Mouse (Mus musculus): ENCODE measurements around the gene Haghl. TPM values are rescaled to one million over a fixed set of nuclear protein-coding genes. Genes with fewer than 3 reads are reported as not detected.

The Haghl gene
- polyA plus RNA-seq, 1 experiment from 2014 or later: 7.3 TPM

GRCm38 (mm10) chr17:25735745-25736144 lies 49.7 kb downstream of the Haghl start, which contains the start of gene Mslnl:
TSS of gene Mslnl (plus strand) at chr17:25736042.
- Histone ChIP-seq H3K4me3 (replicated peaks) (no peak within 1 kb of the TSS), H3K4me2 (no peak within 1 kb of the TSS), H3K27me3 (0 out of 2 replicates have a peak, but pooled peaks cover 3% of the 10 kb centered on the region), H3K27ac (no peak within 1 kb of the TSS), H3K36me3 (no peaks in the 10 kb centered on the region; the same call in 1 of the 2 replicates), H3K9me3 (replicated peaks) (no peaks in the 10 kb centered on the region), H3K9ac (no peak within 1 kb of the TSS), H3K4me1 (replicated peaks) (0 out of 2 replicates have a peak, but pooled peaks cover 5% of the 10 kb centered on the region)
- DNase-seq (no peak), ATAC-seq (ENCODE audit: low read depth) (no peak)
- 66% methylated on average over 3 of the region's 3 CpGs for WGBS (ENCODE audit: insufficient replicate concordance)

GRCm38 (mm10) chr17:25735246-25735645 lies 50.2 kb downstream of the Haghl start:
- Histone ChIP-seq H3K9ac (no peak overlapping the region), H3K4me1 (replicated peaks) (0 out of 2 replicates have a peak, but pooled peaks cover 5% of the 10 kb centered on the region), H3K27ac (no peak overlapping the region), H3K36me3 (no peaks in the 10 kb centered on the region; the same call in 1 of the 2 replicates), H3K27me3 (0 out of 2 replicates have a peak, but pooled peaks cover 3% of the 10 kb centered on the region), H3K9me3 (replicated peaks) (no peaks in the 10 kb centered on the region), H3K4me2 (no peak overlapping the region), H3K4me3 (replicated peaks) (no peak overlapping the region)
- ATAC-seq (ENCODE audit: low read depth) (no peak), DNase-seq (no peak)
- 67% methylated on average over 5 of the region's 5 CpGs for WGBS (ENCODE audit: insufficient replicate concordance)

DNA sequence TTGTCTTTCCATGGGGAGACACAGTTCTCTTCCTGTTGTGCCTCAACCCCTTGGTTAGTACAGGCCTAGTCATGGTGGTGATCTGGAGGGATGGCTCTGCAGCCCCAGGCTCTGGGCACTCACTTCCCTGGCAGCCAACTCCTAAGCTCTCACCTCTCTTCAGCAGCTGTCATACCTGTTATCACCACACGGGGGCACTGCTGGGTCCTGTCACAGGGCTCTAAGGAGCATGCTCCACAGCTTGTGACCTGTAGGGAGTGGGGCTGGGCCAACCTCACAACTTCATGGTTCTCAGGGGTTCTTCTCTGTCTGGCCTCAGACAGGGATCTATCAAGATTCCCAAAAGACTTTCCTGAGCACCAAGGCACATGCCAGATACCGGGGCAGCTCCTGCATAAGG lies 53.4 kb downstream of the Haghl start:
- 0 out of 2 replicates have a peak, but pooled peaks cover 3% of the 10 kb centered on the region for H3K27me3 ChIP-seq
- peaks cover 16% of the 10 kb centered on the region for H3K4me1 ChIP-seq (replicated peaks)
- 21% methylated on average over 2 of the region's 2 CpGs for WGBS (ENCODE audit: insufficient replicate concordance)
- ATAC-seq (ENCODE audit: low read depth): no peak
- H3K9me3 ChIP-seq (replicated peaks): no peaks in the 10 kb centered on the region
- H3K36me3 ChIP-seq: peaks cover 6% of the 10 kb centered on the region; the same call in 1 of the 2 replicates
- no peak for DNase-seq
- no peak overlapping the region for H3K4me2 ChIP-seq
- no peak overlapping the region for H3K27ac ChIP-seq
- H3K9ac ChIP-seq: no peak overlapping the region
- H3K4me3 ChIP-seq (replicated peaks): no peak overlapping the region

Small RNAs within 50 kb of the gene (microRNA-seq; reads per million reads assigned to microRNA genes)
- gene Gm25083 (not detected), gene Mir3082 (not detected), gene Mir6966 (not detected)

Other genes starting within 250 kb of the Haghl start
- gene Sox8, start 215.0 kb downstream of the Haghl start, polyA plus RNA-seq (2015; fragmentation: Nextera tagmentation; extraction: Ambion mirVana): 0.28 and 0.29 TPM in 2 replicates
- gene Lmf1, start 206.6 kb downstream of the Haghl start, polyA plus RNA-seq (2015; fragmentation: Nextera tagmentation; extraction: Ambion mirVana): 11.3 and 11.6 TPM in 2 replicates
- gene Gng13, start 68.5 kb downstream of the Haghl start, polyA plus RNA-seq (2015; fragmentation: Nextera tagmentation; extraction: Ambion mirVana): 0.25 and 0.51 TPM in 2 replicates
- 24.8 and 25.4 TPM in 2 replicates for gene Chtf18, start 58.3 kb downstream of the Haghl start, polyA plus RNA-seq (2015; fragmentation: Nextera tagmentation; extraction: Ambion mirVana)
- gene Rpusd1, start 58.0 kb downstream of the Haghl start, polyA plus RNA-seq (2015; fragmentation: Nextera tagmentation; extraction: Ambion mirVana): 7.6 and 8.4 TPM in 2 replicates
- not detected in 2 replicates for gene Mslnl, start 49.6 kb downstream of the Haghl start, polyA plus RNA-seq (2015; fragmentation: Nextera tagmentation; extraction: Ambion mirVana)
- 0.81 and 1.2 TPM in 2 replicates for gene Msln, start 31.3 kb downstream of the Haghl start, polyA plus RNA-seq (2015; fragmentation: Nextera tagmentation; extraction: Ambion mirVana)
- 16.4 and 17.5 TPM in 2 replicates for gene Narfl, start 11.9 kb downstream of the Haghl start, polyA plus RNA-seq (2015; fragmentation: Nextera tagmentation; extraction: Ambion mirVana)
- 0.05 and 0.07 TPM in 2 replicates for gene Ccdc78, start 907 bp upstream of the Haghl start, polyA plus RNA-seq (2015; fragmentation: Nextera tagmentation; extraction: Ambion mirVana)
- gene Fam173a, start 7.2 kb upstream of the Haghl start, polyA plus RNA-seq (2015; fragmentation: Nextera tagmentation; extraction: Ambion mirVana): 54.5 and 61.8 TPM in 2 replicates
- gene AC134908.4, start 10.0 kb upstream of the Haghl start, polyA plus RNA-seq (2015; fragmentation: Nextera tagmentation; extraction: Ambion mirVana): 0.46 TPM in 1 of 2 replicates, not detected in the other
- 21.2 and 23.8 TPM in 2 replicates for gene Metrn, start 11.5 kb upstream of the Haghl start, polyA plus RNA-seq (2015; fragmentation: Nextera tagmentation; extraction: Ambion mirVana)
- gene Fbxl16, start 23.4 kb upstream of the Haghl start, polyA plus RNA-seq (2015; fragmentation: Nextera tagmentation; extraction: Ambion mirVana): 0.05 and 0.32 TPM in 2 replicates
- 11.9 and 14.2 TPM in 2 replicates for gene Wdr24, start 38.0 kb upstream of the Haghl start, polyA plus RNA-seq (2015; fragmentation: Nextera tagmentation; extraction: Ambion mirVana)
- 21.7 and 26.9 TPM in 2 replicates for gene Jmjd8, start 43.2 kb upstream of the Haghl start, polyA plus RNA-seq (2015; fragmentation: Nextera tagmentation; extraction: Ambion mirVana)
- gene Stub1, start 47.7 kb upstream of the Haghl start, polyA plus RNA-seq (2015; fragmentation: Nextera tagmentation; extraction: Ambion mirVana): 130 TPM in 2 replicates
- 0.20 and 0.30 TPM in 2 replicates for gene Rhbdl1, start 51.6 kb upstream of the Haghl start, polyA plus RNA-seq (2015; fragmentation: Nextera tagmentation; extraction: Ambion mirVana)
- gene Gm20683, start 56.1 kb upstream of the Haghl start, polyA plus RNA-seq (2015; fragmentation: Nextera tagmentation; extraction: Ambion mirVana): 0.28 and 0.57 TPM in 2 replicates
- 12.8 and 13.5 TPM in 2 replicates for gene Rhot2, start 59.2 kb upstream of the Haghl start, polyA plus RNA-seq (2015; fragmentation: Nextera tagmentation; extraction: Ambion mirVana)
- gene Wdr90, start 75.8 kb upstream of the Haghl start, polyA plus RNA-seq (2015; fragmentation: Nextera tagmentation; extraction: Ambion mirVana): 10.2 and 12.5 TPM in 2 replicates
- gene Mcrip2, start 83.1 kb upstream of the Haghl start, polyA plus RNA-seq (2015; fragmentation: Nextera tagmentation; extraction: Ambion mirVana): 62.1 and 66.2 TPM in 2 replicates
- 43.9 and 46.9 TPM in 2 replicates for gene Mettl26, start 89.4 kb upstream of the Haghl start, polyA plus RNA-seq (2015; fragmentation: Nextera tagmentation; extraction: Ambion mirVana)
- 0.65 and 1.00 TPM in 2 replicates for gene Wfikkn1, start 95.2 kb upstream of the Haghl start, polyA plus RNA-seq (2015; fragmentation: Nextera tagmentation; extraction: Ambion mirVana)
- 6.5 and 7.0 TPM in 2 replicates for gene Rab40c, start 134.1 kb upstream of the Haghl start, polyA plus RNA-seq (2015; fragmentation: Nextera tagmentation; extraction: Ambion mirVana)
- gene Pigq, start 159.3 kb upstream of the Haghl start, polyA plus RNA-seq (2015; fragmentation: Nextera tagmentation; extraction: Ambion mirVana): 126 and 152 TPM in 2 replicates
- gene Nhlrc4, start 159.3 kb upstream of the Haghl start, polyA plus RNA-seq (2015; fragmentation: Nextera tagmentation; extraction: Ambion mirVana): 5.1 and 7.2 TPM in 2 replicates
- gene A930017K11Rik, start 166.9 kb upstream of the Haghl start, polyA plus RNA-seq (2015; fragmentation: Nextera tagmentation; extraction: Ambion mirVana): 0.24 and 0.32 TPM in 2 replicates
- 11.1 and 12.3 TPM in 2 replicates for gene Capn15, start 200.1 kb upstream of the Haghl start, polyA plus RNA-seq (2015; fragmentation: Nextera tagmentation; extraction: Ambion mirVana)